Mouse (Mus musculus) adrenal gland, postnatal 10 days (tissue): ENCODE results near the gene Cypt12. TPM values are rescaled to one million over a fixed set of nuclear protein-coding genes. Genes with fewer than 3 reads are reported as not detected.

ENCODE experiments used
- DNase-seq: peaks from one replicate; pipeline ENCODE4 v3.0.0; 2021; ENCODE audit warnings: mixed read lengths
- long read RNA-seq, 2 experiments: library from polyadenylated mRNA; stranded (forward); transcript quantifications; one replicate each; pipeline ENCODE4 v2.0.0; 2021
- total RNA-seq, 2 experiments: library from RNA; stranded (reverse); gene quantifications; 2 replicates each; pipeline ENCODE4 v1.2.3; 2021

Cypt12 gene
- total RNA-seq = not detected
- long read RNA-seq, experiment 1 = 0 reads
- long read RNA-seq, experiment 2 = 0 reads

DNA sequence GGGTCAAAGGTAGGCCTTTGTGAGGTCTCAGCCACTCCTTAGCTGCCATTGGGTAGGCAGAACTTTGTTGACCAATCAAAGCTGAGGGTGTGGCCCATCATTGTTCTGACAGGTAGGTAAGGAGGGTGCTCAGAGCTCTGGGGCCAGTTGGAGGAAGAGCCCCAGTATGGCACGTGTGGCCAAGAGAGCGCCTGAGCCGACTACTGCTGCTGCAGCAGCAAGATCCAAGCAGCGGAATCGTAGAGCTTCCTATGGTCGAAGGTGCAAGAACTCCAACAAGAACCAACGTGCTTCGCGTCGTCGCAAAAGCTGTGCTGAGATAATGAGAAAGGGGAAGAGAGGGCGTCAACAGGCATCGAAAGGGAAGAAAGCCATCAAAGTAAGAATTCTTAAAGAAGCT, at the start of gene Cypt12:
Cypt12 (plus strand) TSS at position 112 of the 400 bp plus-strand sequence.
- no peak for DNase-seq

DNA sequence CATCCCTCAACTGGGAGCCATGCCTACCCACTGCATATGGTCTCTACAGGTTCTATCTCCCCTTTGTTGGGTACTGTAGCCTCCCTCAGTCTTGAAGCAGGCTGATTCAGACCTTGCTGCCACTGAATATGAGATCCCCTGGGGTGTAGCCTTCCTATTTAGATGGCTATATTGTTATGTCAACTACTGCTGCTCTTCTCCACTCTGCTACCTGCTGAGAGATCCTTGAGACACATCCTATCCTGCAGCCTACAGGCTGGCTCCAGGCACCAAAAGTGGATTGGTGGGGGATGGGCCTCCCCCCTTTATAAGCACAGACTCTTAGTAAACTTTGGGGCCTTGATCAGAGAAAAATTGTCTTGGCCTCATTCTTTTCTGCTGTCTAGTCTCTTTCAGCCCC, 34.4 kb upstream of the Cypt12 start:
- DNase-seq = no peak

DNA sequence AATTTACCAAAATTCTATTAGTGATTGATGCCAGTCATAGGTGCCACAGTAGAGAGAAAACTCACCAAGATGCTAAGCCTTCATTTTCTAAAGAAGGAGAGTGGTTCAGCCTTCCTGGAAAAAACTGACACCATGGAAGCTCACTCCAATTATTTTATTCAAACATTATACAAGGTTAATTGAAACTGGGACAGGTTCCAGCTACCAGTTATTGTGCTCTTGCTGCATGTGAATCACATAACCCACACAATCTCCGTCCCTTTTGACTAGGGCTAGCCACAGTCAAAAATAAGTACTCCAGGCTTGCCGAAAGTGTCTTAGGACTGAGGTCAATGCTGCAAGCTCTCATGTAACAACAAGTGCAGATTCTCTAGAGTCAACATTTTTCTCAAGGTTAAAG, 8.0 kb upstream of the Cypt12 start:
- no peak for DNase-seq
